Mouse (Mus musculus): ENCODE measurements around the gene Tpbgl. TPM values are rescaled to one million over a fixed set of nuclear protein-coding genes. Genes with fewer than 3 reads are reported as not detected.

Tpbgl gene
- total RNA-seq, 2 experiments from 2014 or later = 3.8 to 4.8 TPM

DNA sequence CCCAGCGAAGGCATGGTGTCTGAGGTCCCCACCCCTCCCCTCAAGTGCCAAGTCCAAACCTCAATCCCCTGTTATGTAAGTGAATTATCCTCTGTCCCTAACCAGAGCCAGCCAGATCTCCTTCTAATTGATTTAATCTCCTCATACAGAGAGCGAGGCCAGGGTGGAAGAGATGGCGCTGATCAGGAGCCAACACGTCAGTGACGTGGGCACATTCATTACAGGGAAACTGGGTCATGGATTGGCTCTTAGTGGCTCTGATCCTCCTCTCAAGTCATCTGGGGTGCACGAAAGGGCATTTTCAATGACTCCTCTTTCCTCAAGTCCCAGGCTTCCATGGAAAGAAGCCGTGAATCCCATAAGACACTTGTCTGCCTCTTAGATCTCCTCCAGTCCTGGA is 17.8 kb upstream of the Tpbgl start:
- no peak for DNase-seq (ENCODE audit: low spot score in 2 of 2)

DNA sequence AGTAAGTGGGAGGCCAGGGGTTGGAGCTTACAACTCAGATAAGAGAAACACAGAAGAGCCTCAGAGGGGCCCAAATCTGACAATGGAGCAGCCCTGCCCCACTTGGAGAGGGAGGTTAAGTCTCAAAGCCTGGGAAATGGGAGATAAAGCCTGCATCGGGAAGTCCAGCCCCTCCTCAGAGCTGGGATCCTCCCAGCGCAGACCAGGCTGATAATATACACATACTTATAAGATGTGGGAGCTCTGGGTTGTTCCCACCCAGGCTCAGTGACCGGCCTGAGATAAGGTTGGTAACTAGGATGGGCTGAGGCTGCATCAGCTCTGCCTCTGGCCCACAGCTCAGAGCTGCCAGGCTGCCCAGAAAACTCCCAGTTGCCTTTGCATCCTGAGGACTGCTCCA is 15.2 kb upstream of the Tpbgl start:
- no peak for DNase-seq (ENCODE audit: low spot score in 2 of 2)

DNA sequence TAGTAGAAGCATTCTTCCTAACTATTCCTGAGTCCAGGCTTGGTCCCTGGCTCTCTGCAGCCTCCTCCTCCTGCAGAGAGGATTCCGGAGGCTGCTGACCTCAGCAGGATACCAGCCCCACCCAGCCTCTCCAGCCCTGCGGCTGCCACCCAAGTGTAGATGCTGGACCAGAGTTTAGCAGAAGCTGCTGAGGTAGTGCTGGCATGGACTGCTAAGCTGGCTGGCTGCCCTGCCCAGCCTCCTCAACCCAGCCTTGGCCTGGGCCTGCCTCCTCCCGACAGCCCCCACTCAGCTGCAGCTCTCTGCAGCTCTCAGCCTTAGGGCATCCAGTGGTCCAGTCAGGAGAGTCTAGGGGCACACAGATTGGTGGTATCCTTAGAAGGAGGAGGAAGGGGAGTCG is 14.3 kb upstream of the Tpbgl start:
- no peak for DNase-seq (ENCODE audit: low spot score in 2 of 2)

DNA sequence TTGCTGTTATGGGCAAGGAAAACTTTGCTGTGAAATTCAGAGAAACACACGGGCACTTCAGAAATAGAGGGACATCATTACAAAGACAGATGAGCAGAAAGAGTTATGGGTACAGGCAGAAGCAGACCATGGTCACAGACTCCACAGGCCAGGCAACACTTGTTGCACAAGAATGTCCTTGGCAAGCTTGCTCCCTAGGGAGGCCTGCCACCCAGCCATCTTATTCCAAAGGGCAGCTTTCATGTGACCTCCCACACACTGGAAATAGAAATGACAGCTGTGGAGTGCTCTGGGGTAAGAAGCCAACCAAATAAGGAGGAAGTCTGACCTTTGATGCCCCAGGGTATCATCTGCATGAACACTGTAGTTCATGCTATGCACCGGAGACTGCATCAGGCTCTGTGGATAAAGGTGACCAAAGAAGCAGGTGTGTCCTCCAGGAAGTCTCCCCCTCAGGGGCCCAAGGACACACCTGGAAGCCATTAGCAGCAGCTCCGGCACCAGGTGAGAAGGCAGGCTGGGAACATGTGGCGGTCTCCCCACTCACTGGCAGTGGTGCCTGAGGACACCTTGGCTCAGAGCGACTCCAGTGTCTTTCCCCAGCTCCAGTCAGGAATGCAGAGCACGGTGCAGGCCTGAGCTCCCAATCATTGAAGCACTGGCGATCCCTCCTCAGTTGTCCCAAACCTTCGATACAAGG is 7.2 kb upstream of the Tpbgl start:
- no peak for DNase-seq (ENCODE audit: low spot score in 2 of 2)

DNA sequence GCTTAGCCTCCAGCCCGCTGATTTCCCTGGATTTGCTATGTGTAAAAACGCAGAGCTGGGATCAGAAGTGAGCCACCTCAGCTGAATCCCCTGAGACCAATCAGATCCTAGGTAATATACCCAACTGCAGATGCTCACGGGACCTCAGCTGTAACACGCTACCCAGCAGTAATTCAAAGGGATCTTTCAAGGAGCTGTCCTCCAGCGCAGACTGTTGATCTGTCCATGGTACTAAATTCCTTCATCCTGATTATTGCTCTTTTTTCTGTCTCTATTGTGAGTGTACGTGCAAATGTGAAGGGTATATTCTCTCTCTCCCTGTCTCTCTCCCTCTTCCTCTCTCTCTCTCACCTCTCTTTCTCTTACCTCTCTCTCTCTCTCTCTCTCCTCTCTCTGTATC is 5.4 kb upstream of the Tpbgl start:
- DNase-seq (ENCODE audit: low spot score in 2 of 2) = no peak

DNA sequence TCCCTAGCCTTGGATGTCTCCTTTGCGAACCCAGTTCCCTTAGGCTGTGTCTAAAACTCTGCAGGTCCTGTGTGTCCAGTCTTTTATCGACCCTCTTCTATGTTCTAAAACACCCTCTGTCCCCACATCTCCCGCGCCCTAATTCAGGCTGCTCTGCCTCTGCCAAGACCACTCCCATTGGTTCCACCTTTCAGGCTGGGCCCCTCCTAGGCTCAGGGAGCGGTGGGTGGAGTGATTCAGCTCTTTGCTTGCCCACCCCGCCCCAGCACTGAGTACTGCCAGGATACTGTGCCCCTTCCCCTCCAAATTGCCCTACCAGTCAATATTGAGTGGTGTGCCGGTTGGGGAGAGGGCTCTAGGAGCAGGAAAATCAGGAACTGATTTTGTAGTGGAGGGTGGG is 463 bp upstream of the Tpbgl start:
- no peak for DNase-seq (ENCODE audit: low spot score in 2 of 2)

DNA sequence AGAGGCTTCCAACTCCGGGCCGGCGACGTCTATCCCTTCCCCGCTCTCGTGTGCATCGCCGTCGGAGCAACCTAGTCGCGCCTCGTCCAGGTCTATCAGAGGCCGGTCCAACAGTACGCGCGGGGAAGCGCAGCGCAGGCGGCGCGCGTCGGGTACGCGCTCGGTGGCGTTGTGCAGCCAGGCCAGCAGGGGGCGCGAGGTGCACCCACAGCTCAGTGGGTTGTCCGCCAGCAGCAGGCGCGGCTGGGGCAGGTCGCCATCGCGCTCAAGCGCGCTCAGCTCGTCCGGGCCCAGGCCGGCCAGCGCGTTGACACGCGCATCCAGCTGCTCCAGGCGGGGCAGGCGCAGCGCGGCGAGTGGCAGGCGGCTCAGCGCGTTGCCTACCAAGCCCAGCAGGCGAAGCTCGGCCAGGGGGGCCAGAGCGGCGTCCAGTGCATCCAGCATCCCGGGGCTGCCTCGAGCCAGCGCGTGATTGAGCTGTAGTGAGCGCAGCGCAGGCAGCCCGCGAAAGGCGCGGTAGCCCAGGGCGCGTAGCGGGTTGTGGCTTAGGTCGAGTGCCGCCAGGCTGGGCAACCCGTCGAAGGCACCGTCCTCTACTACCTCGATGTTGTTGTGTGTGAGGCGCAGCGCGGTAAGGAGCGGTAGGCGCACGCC is 1.1 kb downstream of the Tpbgl start:
- DNase-seq (ENCODE audit: low spot score in 2 of 2) = peak; percentile 87 to 90

DNA sequence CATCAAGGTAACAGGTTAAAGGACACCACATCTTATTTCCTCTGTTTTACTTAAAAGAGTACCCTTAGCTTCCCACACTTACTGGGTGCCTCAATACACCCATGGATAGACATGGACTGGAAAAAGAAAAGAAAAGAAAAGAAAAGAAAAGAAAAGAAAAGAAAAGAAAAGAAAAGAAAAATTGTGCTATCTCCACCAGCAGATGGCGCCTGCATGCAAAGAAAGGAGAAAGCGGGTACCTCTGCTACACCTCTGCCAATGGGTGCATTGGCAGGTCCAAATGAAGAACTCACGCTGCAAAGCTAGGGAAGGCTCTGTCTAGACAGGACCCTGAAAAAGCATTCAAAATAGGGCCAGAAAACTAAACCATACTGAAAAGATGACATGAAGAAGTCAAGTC is 8.0 kb downstream of the Tpbgl start:
- DNase-seq (ENCODE audit: low spot score in 2 of 2) = peak; percentile 48 to 58

DNA sequence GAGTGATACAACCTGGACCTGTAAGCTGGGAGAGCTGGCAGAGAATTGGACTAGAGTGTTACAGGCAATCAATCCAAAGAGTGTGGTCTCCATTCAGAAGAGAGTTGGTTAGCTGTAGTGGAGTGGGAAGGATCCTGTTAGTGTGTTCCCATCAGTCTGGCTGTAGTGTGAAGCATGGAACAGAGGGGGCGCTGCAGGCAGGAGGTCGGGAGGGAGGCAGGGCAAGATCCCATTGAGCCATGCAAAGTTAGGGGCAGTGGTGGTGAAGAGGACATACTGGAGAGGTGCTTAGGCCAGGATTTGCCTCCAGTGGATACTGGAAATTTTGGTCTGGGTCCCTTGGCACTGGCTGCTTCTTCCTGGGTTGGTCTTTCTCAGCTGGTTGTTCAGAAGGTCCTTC is 8.6 kb downstream of the Tpbgl start:
- no peak for DNase-seq (ENCODE audit: low spot score in 2 of 2)

DNA sequence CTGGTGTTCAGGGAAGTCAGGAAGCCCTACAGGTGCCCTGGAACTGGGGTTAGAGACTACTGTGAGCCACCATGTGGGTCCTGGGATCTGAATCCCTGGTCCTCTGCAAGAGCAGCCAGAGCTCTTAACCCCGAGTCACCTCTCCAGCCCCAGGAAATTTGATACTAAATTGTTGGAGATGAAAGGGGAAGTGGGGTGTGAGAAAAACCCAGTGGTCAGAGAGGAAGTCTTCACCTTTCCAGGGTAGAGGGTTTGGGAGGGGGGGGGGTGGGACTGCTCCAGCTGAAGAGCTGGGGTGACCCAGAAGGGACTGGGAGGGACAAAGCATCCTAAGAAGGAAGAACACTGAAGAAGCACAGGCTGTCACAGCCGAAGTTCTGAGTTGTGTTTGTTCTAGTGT is 19.3 kb downstream of the Tpbgl start:
- DNase-seq (ENCODE audit: low spot score in 2 of 2) = no peak

DNA sequence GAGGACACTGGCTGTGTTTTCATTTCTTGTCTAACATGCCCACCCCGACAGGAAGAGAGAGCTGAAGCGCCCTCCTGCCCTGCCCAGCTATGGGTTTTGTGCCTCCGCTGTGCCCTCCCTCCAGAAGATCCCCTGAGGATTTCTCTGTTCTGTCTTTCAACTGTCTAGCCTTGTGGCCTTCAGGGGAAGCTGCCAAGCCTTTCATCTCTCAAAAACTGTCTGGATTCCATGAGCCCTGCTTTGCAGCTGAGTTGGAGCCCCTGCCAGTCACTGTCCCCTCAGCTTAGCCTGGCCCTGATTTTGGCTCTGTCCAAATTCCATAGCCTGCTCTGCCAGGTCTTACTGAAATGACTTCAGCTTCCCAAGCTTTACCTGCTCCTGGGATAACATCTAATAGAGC is 20.1 kb downstream of the Tpbgl start:
- DNase-seq (ENCODE audit: low spot score in 2 of 2) = no peak

DNA sequence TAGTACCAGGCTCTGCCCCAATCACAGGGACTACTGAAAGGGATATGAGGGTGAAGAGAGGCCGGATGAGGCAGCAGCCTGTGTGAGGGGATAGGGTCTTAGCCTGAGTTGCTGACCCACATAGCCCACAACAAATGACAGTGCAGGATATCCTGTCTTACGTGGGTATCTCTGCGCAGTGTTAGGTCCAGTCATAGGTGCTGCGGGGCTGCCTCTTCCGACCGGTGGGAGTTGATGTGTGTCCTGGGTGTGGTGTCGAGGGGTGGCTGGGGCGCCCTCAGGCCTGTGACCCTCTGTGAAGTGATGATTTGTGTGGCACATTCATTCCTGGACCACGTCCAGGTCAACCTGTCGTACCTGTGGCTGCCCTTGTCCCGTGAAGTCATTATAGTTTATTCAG is 20.6 kb downstream of the Tpbgl start:
- DNase-seq (ENCODE audit: low spot score in 2 of 2) = no peak

DNA sequence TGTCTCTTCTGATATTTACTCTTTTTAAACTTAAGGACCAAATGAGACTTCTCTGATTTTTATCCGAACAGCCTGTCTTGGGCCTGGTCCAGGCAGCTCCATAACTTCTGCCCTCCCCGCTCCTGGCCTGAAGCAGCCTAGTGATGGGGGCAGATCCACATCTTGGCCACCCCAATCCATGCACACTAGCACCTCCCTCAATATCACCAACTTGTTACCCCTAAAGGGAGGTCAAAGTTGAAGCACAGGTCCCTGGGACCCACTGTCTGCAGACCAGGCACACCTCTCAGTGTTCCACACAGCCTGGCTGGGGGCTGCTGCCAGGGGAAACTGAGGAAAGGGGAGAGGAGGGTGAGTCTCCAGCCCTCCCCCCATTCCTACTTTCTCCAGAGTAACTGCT is 21.8 kb downstream of the Tpbgl start:
- no peak for DNase-seq (ENCODE audit: low spot score in 2 of 2)

DNA sequence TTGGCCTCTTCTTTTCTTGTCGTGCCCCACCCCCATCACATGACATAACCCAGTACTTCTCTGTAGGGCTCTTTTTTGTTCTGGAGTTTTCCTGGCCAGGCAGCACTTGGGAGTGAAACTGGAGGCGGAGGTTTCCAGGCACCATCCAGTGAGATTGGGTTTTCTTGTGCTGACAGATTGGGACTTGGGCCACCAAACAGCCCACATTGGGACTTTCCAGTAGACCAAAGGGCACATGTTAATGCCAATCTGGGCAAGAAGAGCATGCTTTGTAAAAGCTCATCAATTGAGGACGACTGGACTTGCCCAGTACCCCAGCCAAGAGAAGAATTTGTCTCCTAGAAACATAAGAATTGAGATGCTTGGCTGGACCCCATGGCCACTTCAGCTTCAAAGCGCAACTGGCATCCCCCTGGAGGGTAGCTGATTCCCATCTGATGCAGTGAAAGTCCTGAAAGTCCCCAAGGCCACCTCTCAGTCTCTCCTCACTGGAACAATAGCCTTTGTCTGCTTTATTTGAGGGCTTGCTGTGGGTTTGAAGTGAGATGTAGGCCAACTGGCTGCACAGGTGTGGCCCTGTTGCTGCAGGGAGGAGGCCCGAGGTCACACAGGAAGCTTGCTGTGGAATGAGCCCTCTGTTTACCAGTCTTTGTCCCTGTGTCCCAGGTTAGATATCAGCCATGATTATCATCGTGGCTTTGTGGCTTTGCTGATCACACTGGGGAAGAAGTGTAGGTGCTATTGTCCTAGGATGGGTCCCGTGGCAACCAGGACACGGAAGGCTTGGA is 22.8 kb downstream of the Tpbgl start:
- DNase-seq (ENCODE audit: low spot score in 2 of 2) = no peak

DNA sequence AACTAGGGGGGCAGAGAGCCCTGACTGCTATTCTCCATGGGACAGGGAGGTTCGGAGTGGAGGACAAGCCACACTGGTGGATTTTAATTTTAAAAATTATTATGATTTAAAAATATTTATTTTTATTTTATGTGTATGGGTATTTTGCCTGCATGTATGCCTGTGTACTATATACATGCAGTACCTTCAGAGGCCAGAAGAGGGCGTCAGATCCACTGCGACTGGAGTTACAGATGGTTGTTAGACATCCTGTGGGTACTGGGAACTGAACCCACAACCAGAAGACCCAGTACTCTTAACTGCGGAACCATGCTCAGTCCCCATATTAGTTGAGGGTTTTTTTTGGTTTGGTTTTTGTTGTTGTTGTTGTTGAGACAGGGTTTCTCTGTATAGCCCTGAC is 28.2 kb downstream of the Tpbgl start:
- no peak for DNase-seq (ENCODE audit: low spot score in 2 of 2)

DNA sequence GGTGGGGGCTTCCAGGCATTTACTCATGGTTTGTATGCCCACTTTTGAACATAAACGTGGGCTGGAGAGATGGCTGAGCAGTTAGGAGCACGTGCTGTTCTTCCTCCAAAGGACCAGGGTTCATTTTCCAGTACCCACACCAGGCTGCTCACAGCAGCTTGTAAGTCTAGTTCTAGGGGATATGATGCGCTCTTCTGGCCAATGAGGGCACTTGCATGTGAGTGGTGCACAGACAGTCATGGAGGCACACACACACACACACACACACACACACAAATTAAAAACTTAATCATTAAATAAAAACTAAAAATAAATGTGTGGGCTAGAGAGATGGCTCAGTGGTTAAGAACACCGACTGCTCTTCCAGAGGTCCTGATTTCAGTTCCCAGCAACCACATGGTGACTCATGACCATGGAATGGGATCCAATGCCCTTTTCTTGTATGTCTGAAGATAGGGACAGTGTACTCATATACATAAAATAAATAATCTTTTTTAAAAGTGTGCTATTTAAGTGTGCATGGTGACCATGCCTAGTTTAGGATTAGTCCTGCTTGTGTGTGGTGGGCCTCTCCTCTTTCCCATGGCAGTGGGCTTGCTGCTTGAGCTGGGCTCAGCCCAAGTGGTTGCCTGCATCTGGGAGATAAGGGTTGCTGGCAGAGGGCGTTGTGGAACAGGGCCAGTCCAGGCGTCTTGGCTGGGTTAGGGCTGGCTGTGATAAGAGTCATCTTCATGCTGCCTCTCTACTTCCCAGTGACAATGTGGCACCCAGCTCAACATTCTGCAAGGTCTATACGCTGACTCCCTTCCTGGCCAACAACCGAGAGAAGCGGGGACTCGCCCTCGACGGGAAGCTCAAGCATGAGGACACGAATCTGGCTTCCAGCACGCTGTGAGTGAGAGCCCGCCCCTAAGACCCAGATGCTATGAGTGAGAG is 32.8 kb downstream of the Tpbgl start:
- DNase-seq (ENCODE audit: low spot score in 2 of 2) = no peak

DNA sequence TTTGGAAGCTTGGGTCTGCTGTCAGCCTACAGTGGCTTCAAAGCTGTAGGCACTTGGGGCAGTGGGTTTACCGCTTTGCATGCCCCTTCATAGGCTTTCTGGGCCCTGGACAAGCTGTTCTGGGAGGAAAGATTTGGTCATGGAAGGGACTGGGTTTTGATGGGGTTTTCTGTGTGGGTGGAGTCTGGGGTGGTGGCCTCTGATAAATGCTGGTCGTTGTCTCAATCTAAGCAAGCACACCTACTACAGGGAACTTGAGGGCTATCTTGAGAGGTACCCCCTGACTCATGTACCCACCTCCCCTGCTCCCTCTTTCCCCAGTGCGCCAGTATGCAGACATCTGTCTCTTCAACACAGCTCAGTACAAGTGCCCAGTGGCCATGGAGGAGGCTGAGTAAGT is 34.2 kb downstream of the Tpbgl start:
- no peak for DNase-seq (ENCODE audit: low spot score in 2 of 2)

DNA sequence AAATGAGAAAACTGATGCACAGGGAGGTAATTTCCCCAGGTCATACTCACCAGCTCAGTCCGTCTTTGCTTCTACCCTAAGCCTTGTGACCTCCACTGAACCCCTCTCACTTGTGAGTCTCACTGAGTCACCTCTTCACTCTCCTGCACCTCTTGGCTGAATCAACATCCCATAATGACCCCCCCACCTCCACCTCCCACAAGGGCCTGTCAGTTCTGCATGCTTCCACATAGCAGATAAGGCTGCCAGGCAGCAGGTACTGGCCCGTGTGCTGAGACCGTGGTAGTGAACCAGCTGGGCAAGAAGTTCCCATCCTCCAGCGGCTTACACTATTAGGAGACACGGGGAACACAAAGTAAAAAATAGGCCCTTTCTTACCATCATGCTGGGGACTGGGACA is 36.3 kb downstream of the Tpbgl start:
- no peak for DNase-seq (ENCODE audit: low spot score in 2 of 2)

DNA sequence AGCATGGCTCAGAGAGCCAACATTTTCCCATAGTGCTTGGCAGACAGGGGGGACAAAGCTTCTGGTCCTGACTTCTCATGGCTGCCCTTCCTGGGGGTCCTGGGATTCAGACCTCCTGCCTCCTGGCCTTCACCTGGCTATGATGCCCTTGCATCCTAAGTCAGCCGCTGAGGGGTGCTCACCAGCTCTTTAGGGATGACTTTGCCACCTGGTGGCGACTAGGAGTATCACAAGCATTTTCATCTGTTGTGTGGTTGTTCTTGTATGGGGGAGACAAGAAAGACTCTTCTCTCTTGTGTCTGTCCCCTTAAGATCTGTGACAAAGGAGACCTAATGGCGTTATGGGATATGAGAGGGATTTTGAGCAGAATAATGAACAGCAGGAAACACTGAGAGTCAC is 36.8 kb downstream of the Tpbgl start:
- peak; percentile 73 to 74 for DNase-seq (ENCODE audit: low spot score in 2 of 2)

DNA sequence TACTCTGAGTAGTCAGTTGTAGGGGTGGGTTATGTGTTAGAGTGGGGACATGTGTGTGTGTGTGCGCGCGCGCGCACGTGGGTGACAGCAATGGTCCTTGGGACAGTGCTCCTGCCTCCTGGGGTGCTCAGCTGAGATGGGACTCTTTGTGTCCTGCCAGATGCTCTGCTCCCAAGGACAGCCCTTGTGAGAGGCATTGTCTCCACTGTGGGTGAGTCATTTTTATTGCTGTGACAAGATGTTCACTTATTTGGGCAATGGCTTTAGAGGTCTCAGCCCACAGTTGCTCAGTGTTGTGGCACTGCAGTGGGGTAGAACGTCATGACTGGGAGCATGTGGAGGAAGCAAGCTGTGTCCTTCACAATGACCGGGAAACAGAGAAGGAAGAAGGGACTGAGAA is 40.9 kb downstream of the Tpbgl start:
- no peak for DNase-seq (ENCODE audit: low spot score in 2 of 2)

DNA sequence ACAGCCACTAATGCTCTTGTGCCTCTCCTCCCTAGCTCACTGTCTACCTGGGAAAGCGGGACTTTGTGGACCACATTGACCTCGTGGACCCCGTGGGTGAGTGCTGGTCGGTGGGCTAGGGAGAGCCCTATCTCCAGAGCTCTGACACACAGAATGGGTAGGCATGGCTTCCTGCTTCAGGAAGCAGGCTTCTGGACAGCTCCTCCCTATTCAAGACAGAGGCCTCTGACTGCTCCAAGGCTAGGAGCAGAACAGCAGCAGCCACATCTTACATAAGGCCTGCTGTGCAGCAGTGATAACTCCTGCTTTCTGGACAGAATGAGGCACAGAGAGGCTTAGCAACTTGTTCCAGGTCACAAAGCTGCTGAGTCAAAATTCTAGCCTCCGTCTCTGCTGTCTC is 43.3 kb downstream of the Tpbgl start:
- no peak for DNase-seq (ENCODE audit: low spot score in 2 of 2)

All from left cerebral cortex, adult 18-20 months (tissue).